Mouse (Mus musculus): Measurements from ENCODE around the gene Angptl2. TPM values are rescaled to one million over a fixed set of nuclear protein-coding genes. Genes with fewer than 3 reads are reported as not detected.
A peak's percentile ranks its signal among the peaks of the same experiment; 100 is the strongest.

The Angptl2 gene
- 59.2 and 62.1 TPM in 2 replicates for polyA plus RNA-seq (2015; fragmentation: Nextera tagmentation; extraction: Ambion mirVana)

- Histone ChIP-seq H3K36me3 (no peaks in the 10 kb centered on the region), H3K27me3 (no peaks in the 10 kb centered on the region), H3K27ac (replicated peaks) (peak within 1 kb of the TSS; percentile 92), H3K9ac (peak within 1 kb of the TSS; percentile 76), H3K9me3 (replicated peaks) (no peaks in the 10 kb centered on the region), H3K4me3 (replicated peaks) (peak within 1 kb of the TSS; percentile 57), H3K4me2 (replicated peaks) (peak within 1 kb of the TSS; percentile 85), H3K4me1 (peaks cover 60% of the 10 kb centered on the region)
- WGBS: 1% methylated on average over 22 of the region's 22 CpGs
- peak; percentile 95 for ATAC-seq (ENCODE audit: insufficient number of reproducible peaks, low FRiP score, low TSS enrichment, low read depth)
These were observed at the start of gene Angptl2 for GRCm38 (mm10) chr2:33215700-33216509. Gene Angptl2 (plus strand): TSS chr2:33216069.

- Histone ChIP-seq H3K4me2 (replicated peaks) (no peak overlapping the region), H3K4me1 (peaks cover 29% of the 10 kb centered on the region)
- WGBS: 92% methylated on average over 3 of the region's 3 CpGs
These were observed 48.8 kb upstream of the Angptl2 start for GRCm38 (mm10) chr2:33167060-33167459.

GRCm38 (mm10) chr2:33169445-33169844, 46.4 kb upstream of the Angptl2 start:
- H3K36me3 ChIP-seq: no peaks in the 10 kb centered on the region
- no peak overlapping the region for H3K4me2 ChIP-seq (replicated peaks)
- H3K27ac ChIP-seq (replicated peaks): no peak overlapping the region
- peaks cover 29% of the 10 kb centered on the region for H3K4me1 ChIP-seq
- no peak for ATAC-seq (ENCODE audit: insufficient number of reproducible peaks, low FRiP score, low TSS enrichment, low read depth)
- no peaks in the 10 kb centered on the region for H3K27me3 ChIP-seq
- no peak overlapping the region for H3K4me3 ChIP-seq (replicated peaks)
- no peak overlapping the region for H3K9ac ChIP-seq
- no peaks in the 10 kb centered on the region for H3K9me3 ChIP-seq (replicated peaks)
- 73% methylated on average over 6 of the region's 6 CpGs for WGBS

More at GRCm38 (mm10) chr2:33167060-33167459, 48.8 kb upstream of the Angptl2 start:
- H3K9ac ChIP-seq: no peak overlapping the region
- no peaks in the 10 kb centered on the region for H3K27me3 ChIP-seq
- no peaks in the 10 kb centered on the region for H3K36me3 ChIP-seq
- ATAC-seq (ENCODE audit: insufficient number of reproducible peaks, low FRiP score, low TSS enrichment, low read depth): no peak
- no peak overlapping the region for H3K27ac ChIP-seq (replicated peaks)
- H3K4me3 ChIP-seq (replicated peaks): no peak overlapping the region
- no peaks in the 10 kb centered on the region for H3K9me3 ChIP-seq (replicated peaks)

DNA sequence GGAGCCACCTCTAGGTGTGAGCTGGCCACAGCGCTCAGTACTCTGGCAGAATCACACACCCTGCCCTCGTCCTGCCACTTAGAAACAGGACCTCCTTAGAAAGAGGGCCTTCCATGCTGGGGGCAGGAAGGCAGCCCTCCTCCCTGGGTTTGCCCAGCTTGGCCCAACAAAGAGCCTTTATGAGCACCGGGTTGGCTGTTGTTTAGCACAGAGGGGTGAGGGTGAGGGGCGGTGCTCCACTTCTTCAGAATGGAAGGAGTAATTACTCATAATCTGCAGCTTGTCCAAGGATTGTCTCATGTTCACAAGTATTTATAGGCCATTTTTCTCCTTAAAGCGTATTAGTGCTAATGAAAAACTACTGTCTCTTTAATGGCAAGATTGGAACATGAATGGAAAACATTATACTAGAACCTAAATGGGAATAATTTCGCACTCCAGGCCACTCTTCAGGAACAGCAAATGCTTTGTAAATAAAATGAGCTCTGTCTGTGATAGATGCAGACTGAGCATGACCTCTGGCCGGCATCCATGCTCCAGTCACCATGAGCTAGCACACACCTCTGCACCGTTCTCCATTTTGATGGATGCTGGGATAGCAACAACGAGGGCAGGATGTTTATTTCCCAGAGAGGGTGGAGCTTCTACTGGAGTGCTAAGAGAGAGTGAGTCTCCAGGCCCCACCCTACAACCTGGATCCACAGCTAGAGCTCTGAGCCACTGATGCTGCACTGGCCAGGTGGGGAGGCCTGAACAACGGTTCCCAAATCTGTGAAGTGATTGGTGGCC, 44.9 kb upstream of the Angptl2 start:
- no peaks in the 10 kb centered on the region for H3K36me3 ChIP-seq
- peaks cover 14% of the 10 kb centered on the region; the same call in 1 of the 2 replicates for H3K4me1 ChIP-seq
- ATAC-seq (ENCODE audit: insufficient number of reproducible peaks, low FRiP score, low TSS enrichment, low read depth): no peak
- no peak overlapping the region for H3K9ac ChIP-seq
- H3K27me3 ChIP-seq: no peaks in the 10 kb centered on the region
- WGBS: 55% methylated on average over 10 of the region's 10 CpGs
- no peak overlapping the region for H3K27ac ChIP-seq (replicated peaks)
- no peak overlapping the region for H3K4me2 ChIP-seq (replicated peaks)
- no peaks in the 10 kb centered on the region for H3K9me3 ChIP-seq (replicated peaks)
- no peak overlapping the region for H3K4me3 ChIP-seq (replicated peaks)

GRCm38 (mm10) chr2:33173126-33173525, 42.7 kb upstream of the Angptl2 start:
- Histone ChIP-seq H3K4me1 (peaks cover 22% of the 10 kb centered on the region), H3K36me3 (no peaks in the 10 kb centered on the region), H3K4me2 (replicated peaks) (no peak overlapping the region), H3K9me3 (replicated peaks) (no peaks in the 10 kb centered on the region), H3K27me3 (no peaks in the 10 kb centered on the region), H3K27ac (replicated peaks) (no peak overlapping the region), H3K9ac (no peak overlapping the region), H3K4me3 (replicated peaks) (no peak overlapping the region)
- no peak for ATAC-seq (ENCODE audit: insufficient number of reproducible peaks, low FRiP score, low TSS enrichment, low read depth)
- WGBS: 75% methylated on average over 10 of the region's 10 CpGs

GRCm38 (mm10) chr2:33173686-33174085, 42.2 kb upstream of the Angptl2 start:
- no peak overlapping the region for H3K27ac ChIP-seq (replicated peaks)
- H3K4me1 ChIP-seq: peaks cover 27% of the 10 kb centered on the region
- no peaks in the 10 kb centered on the region for H3K36me3 ChIP-seq
- 90% methylated on average over 7 of the region's 7 CpGs for WGBS
- no peak for ATAC-seq (ENCODE audit: insufficient number of reproducible peaks, low FRiP score, low TSS enrichment, low read depth)
- H3K4me3 ChIP-seq (replicated peaks): no peak overlapping the region
- no peak overlapping the region for H3K4me2 ChIP-seq (replicated peaks)
- H3K27me3 ChIP-seq: no peaks in the 10 kb centered on the region
- no peak overlapping the region for H3K9ac ChIP-seq
- H3K9me3 ChIP-seq (replicated peaks): no peaks in the 10 kb centered on the region

DNA sequence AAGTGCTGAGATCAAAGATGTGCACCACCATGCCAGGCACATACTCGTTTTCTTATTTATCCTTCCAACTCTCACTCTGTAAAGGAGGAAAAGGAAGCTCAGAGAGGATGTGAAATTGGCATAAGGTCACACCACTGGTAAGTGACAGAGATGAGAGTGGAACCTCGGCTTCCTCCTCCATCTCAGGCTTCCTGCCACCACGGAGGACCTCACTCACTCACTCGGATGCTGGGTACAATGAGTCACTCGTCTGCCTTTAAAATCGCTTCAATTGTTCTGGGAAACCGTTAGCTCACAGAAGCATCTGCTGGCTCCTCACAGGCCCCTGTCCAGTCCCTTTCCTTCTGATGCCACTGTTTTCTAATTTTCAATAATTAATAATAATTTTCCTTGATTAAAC, 39.4 kb upstream of the Angptl2 start:
- peaks cover 41% of the 10 kb centered on the region for H3K4me1 ChIP-seq
- no peaks in the 10 kb centered on the region for H3K36me3 ChIP-seq
- no peak overlapping the region for H3K27ac ChIP-seq (replicated peaks)
- no peak overlapping the region for H3K9ac ChIP-seq
- H3K4me3 ChIP-seq (replicated peaks): no peak overlapping the region
- no peak for ATAC-seq (ENCODE audit: insufficient number of reproducible peaks, low FRiP score, low TSS enrichment, low read depth)
- no peaks in the 10 kb centered on the region for H3K9me3 ChIP-seq (replicated peaks)
- H3K4me2 ChIP-seq (replicated peaks): no peak overlapping the region
- WGBS: 53% methylated on average over 7 of the region's 7 CpGs
- H3K27me3 ChIP-seq: no peaks in the 10 kb centered on the region

- no peaks in the 10 kb centered on the region for H3K9me3 ChIP-seq (replicated peaks)
- ATAC-seq (ENCODE audit: insufficient number of reproducible peaks, low FRiP score, low TSS enrichment, low read depth): no peak
- peaks cover 40% of the 10 kb centered on the region for H3K4me1 ChIP-seq
- H3K27ac ChIP-seq (replicated peaks): peak overlapping the region; percentile 48; the same call in 1 of the 2 replicates
- WGBS: 48% methylated on average over 2 of the region's 2 CpGs
- no peaks in the 10 kb centered on the region for H3K36me3 ChIP-seq
- no peak overlapping the region for H3K4me3 ChIP-seq (replicated peaks)
- no peak overlapping the region for H3K9ac ChIP-seq
- no peaks in the 10 kb centered on the region for H3K27me3 ChIP-seq
- H3K4me2 ChIP-seq (replicated peaks): no peak overlapping the region
These were observed 38.9 kb upstream of the Angptl2 start for GRCm38 (mm10) chr2:33176921-33177320.

DNA sequence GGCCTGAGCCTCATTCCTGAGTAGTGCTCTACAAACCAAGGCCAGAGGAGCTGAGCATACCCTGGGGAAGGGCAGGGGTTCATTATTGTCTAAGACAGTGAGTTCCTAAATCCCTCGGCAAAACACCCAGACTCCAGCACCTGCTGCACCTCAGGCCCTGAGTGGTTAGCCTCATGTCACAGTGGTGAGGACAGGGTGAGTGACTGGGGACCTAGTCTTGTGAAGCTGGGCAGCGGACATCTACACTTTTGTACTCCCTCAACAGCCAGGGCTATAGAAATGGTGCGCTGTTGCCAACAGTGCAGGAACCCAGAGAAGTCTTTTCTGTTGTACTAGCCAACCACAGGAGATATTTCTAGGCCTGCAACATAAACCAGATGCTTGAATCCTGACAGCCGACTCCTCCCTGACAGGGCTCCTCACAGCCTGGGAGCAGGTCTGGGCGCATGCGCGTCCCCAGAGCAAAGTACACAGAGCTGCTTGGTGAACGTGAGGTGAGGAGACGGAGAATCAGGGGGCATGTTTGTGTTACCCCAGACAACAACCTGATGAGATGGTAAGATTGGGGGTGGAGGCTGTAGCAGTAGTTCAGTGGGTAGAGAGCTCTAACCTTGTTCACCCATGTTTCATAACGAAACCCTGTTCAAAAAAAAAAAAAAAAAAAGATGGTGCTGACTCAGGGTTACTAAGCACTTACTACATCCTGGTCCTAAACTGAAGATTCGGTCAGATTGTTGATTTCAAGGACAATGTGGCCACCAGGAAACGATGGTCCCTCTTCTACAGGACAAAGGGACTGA, 38.2 kb upstream of the Angptl2 start:
- H3K4me3 ChIP-seq (replicated peaks): no peak overlapping the region
- no peaks in the 10 kb centered on the region for H3K36me3 ChIP-seq
- no peak overlapping the region for H3K9ac ChIP-seq
- no peak for ATAC-seq (ENCODE audit: insufficient number of reproducible peaks, low FRiP score, low TSS enrichment, low read depth)
- no peaks in the 10 kb centered on the region for H3K9me3 ChIP-seq (replicated peaks)
- peak overlapping the region; percentile 48; the same call in 1 of the 2 replicates for H3K27ac ChIP-seq (replicated peaks)
- 51% methylated on average over 12 of the region's 12 CpGs for WGBS
- peaks cover 40% of the 10 kb centered on the region for H3K4me1 ChIP-seq
- no peaks in the 10 kb centered on the region for H3K27me3 ChIP-seq
- no peak overlapping the region for H3K4me2 ChIP-seq (replicated peaks)

GRCm38 (mm10) chr2:33178243-33178932, 37.5 kb upstream of the Angptl2 start:
- ATAC-seq (ENCODE audit: insufficient number of reproducible peaks, low FRiP score, low TSS enrichment, low read depth): peak; percentile 49; the same call in 1 of the 2 replicates
- Histone ChIP-seq H3K4me1 (peaks cover 40% of the 10 kb centered on the region), H3K27ac (replicated peaks) (0 out of 2 replicates have a peak overlapping the region, but pooled peaks have one; percentile 83), H3K4me2 (replicated peaks) (no peak overlapping the region), H3K4me3 (replicated peaks) (no peak overlapping the region), H3K27me3 (no peaks in the 10 kb centered on the region), H3K9me3 (replicated peaks) (no peaks in the 10 kb centered on the region), H3K9ac (no peak overlapping the region), H3K36me3 (no peaks in the 10 kb centered on the region)
- WGBS: 51% methylated on average over 11 of the region's 11 CpGs
